Mouse (Mus musculus) bone marrow macrophage, adult 2 months (primary cell): Measurements from ENCODE around the gene Nox1.

Experiments used
- CTCF ChIP-seq: IDR thresholded peaks from 2 replicates; pipeline ENCODE4 v1.5.1; 2012; ENCODE audit warnings: low read depth, mild to moderate bottlenecking, low read length, moderate library complexity
- POLR2A ChIP-seq: IDR thresholded peaks from 2 replicates; pipeline ENCODE4 v1.6.1; 2012; ENCODE audit warnings: mild to moderate bottlenecking, low read depth, low read length, borderline replicate concordance

GRCm38 (mm10) chrX:134116417-134116816 is 105.3 kb downstream of the Nox1 start:
- TF ChIP-seq CTCF: no peak
- TF ChIP-seq POLR2A: no peak
